Comparison of ENCODE assay signal across 23 mouse cellular contexts in genomic region chr1:52660278-52660677, GRCm38 (mm10).
"Had no signal": no experiment of that assay in that cellular context is flagged by ENCODE, and none has a peak within 500 bp of the region (broad histone marks: within the 10 kb centered on the region; RNA-seq: fewer than 3 reads in every experiment).

No protein-coding gene starts in this region.

- H3K4me1 ChIP-seq: heart, embryonic 10.5 days; heart, embryonic 12.5 days; hindbrain, embryonic 10.5 days; hindbrain, embryonic 12.5 days; intestine, embryonic 15.5 days; limb, embryonic 15.5 days; liver, embryonic 12.5 days had no signal

- H3K9me3 ChIP-seq: heart, embryonic 10.5 days; hindbrain, embryonic 10.5 days; hindbrain, embryonic 12.5 days; intestine, embryonic 15.5 days; limb, embryonic 15.5 days; liver, embryonic 12.5 days had no signal

- DNase-seq: gastrocnemius, adult 2 months; gastrocnemius, postnatal 10 days; gastrocnemius, postnatal 25 days; heart, adult 18-20 months; heart, postnatal 10 days; heart, postnatal 4 days; kidney, postnatal 10 days; kidney, postnatal 4 days had no signal

- H3K27me3 ChIP-seq: heart, embryonic 12.5 days; hindbrain, embryonic 12.5 days; intestine, embryonic 15.5 days; limb, embryonic 15.5 days; liver, embryonic 12.5 days had no signal

- H3K4me3 ChIP-seq: gastrocnemius, adult 2 months; heart, embryonic 10.5 days; heart, embryonic 12.5 days; hindbrain, embryonic 10.5 days; hindbrain, embryonic 12.5 days; intestine, embryonic 15.5 days; layer of hippocampus, adult 2 months; left cerebral cortex, adult 2 months; limb, embryonic 15.5 days; liver, embryonic 12.5 days had no signal

- H3K9ac ChIP-seq: heart, embryonic 12.5 days; hindbrain, embryonic 12.5 days; hindbrain, embryonic 14.5 days; intestine, embryonic 15.5 days; limb, embryonic 15.5 days; liver, embryonic 12.5 days; liver, embryonic 14.5 days had no signal

- H3K36me3 ChIP-seq: heart, embryonic 10.5 days; hindbrain, embryonic 10.5 days; intestine, embryonic 15.5 days; limb, embryonic 15.5 days; liver, embryonic 12.5 days had no signal

- H3K4me2 ChIP-seq: heart, embryonic 12.5 days; hindbrain, embryonic 12.5 days; hindbrain, embryonic 14.5 days; intestine, embryonic 15.5 days; limb, embryonic 15.5 days; liver, embryonic 12.5 days had no signal

- ATAC-seq: forebrain, embryonic 16.5 days; hindbrain, embryonic 16.5 days; inflammation-experienced regulatory T-cells, adult 6 months; intestine, embryonic 15.5 days; intestine, postnatal 0 days; liver, embryonic 12.5 days had no signal

- H3K27ac ChIP-seq: gastrocnemius, adult 2 months; heart, embryonic 10.5 days; hindbrain, embryonic 10.5 days; hindbrain, embryonic 12.5 days; hindbrain, embryonic 14.5 days; intestine, embryonic 15.5 days; layer of hippocampus, adult 2 months; left cerebral cortex, adult 2 months; limb, embryonic 15.5 days; liver, embryonic 12.5 days; liver, embryonic 14.5 days had no signal
